ENCODE assay signal across 28 mouse cellular contexts in the genomic region with DNA sequence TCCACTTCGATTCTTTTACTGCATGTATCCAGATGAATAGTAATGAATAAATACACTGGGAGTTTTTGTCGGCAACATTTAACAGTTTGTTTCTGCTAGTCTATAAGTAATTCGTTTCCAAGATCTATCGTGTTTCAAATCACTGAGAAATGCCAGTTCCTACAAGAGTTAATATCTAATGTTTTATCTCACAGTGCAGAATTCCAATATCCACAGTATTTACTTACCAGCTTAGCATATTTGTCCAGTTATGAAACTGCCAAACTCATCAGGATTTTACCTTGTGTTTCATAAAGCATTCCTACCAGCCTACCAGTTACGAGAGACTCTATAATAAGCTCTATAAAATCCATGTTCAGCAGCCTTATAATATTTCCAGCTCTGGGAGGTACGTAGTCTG.
"Had no signal": no experiment of that assay in that cellular context is flagged by ENCODE, and none has a peak within 500 bp of the region (broad histone marks: within the 10 kb centered on the region; RNA-seq: fewer than 3 reads in every experiment).

No protein-coding gene starts in this region.

- H3K9ac ChIP-seq: limb, embryonic 12.5 days; limb, embryonic 13.5 days; limb, embryonic 15.5 days; liver, embryonic 12.5 days; liver, embryonic 13.5 days; liver, embryonic 14.5 days; liver, embryonic 15.5 days; liver, postnatal 0 days; lung, embryonic 14.5 days; lung, embryonic 15.5 days; midbrain, embryonic 12.5 days; midbrain, embryonic 13.5 days; midbrain, embryonic 15.5 days; neural tube, embryonic 12.5 days had no signal

- H3K4me3 ChIP-seq: left cerebral cortex, adult 2 months; limb, embryonic 10.5 days; limb, embryonic 12.5 days; limb, embryonic 13.5 days; limb, embryonic 15.5 days; liver, embryonic 12.5 days; liver, embryonic 13.5 days; liver, embryonic 15.5 days; lung, embryonic 15.5 days; megakaryocyte, embryonic 14.5 days; midbrain, embryonic 10.5 days; midbrain, embryonic 12.5 days; midbrain, embryonic 13.5 days; midbrain, embryonic 15.5 days; myocyte; neural tube, embryonic 12.5 days had no signal

- H3K27me3 ChIP-seq: limb, embryonic 12.5 days; limb, embryonic 13.5 days; limb, embryonic 15.5 days; liver, embryonic 12.5 days; liver, embryonic 13.5 days; liver, embryonic 15.5 days; lung, embryonic 15.5 days; megakaryocyte, embryonic 14.5 days; midbrain, embryonic 12.5 days; midbrain, embryonic 13.5 days; midbrain, embryonic 15.5 days; neural tube, embryonic 12.5 days had no signal

- H3K36me3 ChIP-seq: limb, embryonic 10.5 days; limb, embryonic 12.5 days; limb, embryonic 13.5 days; limb, embryonic 15.5 days; liver, embryonic 12.5 days; liver, embryonic 13.5 days; liver, embryonic 15.5 days; lung, embryonic 15.5 days; midbrain, embryonic 10.5 days; midbrain, embryonic 12.5 days; midbrain, embryonic 13.5 days; midbrain, embryonic 15.5 days; neural tube, embryonic 12.5 days had no signal

- H3K4me1 ChIP-seq: limb, embryonic 10.5 days; limb, embryonic 12.5 days; liver, embryonic 12.5 days; liver, embryonic 13.5 days; liver, embryonic 15.5 days; lung, embryonic 15.5 days; megakaryocyte, embryonic 14.5 days; midbrain, embryonic 10.5 days; midbrain, embryonic 12.5 days; midbrain, embryonic 13.5 days; midbrain, embryonic 15.5 days; neural tube, embryonic 12.5 days had no signal

- DNase-seq: left cerebral cortex, postnatal 4 days; liver, embryonic 13.5 days; liver, postnatal 0 days; lung, adult 18-20 months; lung, adult 2 months; lung, embryonic 14.5 days; lung, postnatal 10 days; lung, postnatal 14 days; lung, postnatal 36 days; lung, postnatal 4 days; midbrain, embryonic 14.5 days had no signal

- H3K27ac ChIP-seq: left cerebral cortex, adult 2 months; limb, embryonic 10.5 days; limb, embryonic 12.5 days; limb, embryonic 13.5 days; limb, embryonic 15.5 days; liver, embryonic 12.5 days; liver, embryonic 13.5 days; liver, embryonic 14.5 days; liver, embryonic 15.5 days; lung, embryonic 15.5 days; macrophage; midbrain, embryonic 10.5 days; midbrain, embryonic 12.5 days; midbrain, embryonic 13.5 days; midbrain, embryonic 15.5 days; neural tube, embryonic 12.5 days had no signal
